Mouse (Mus musculus) neutrophil, adult 83 days (primary cell): ENCODE results near the gene Ikzf2. TPM values are rescaled to one million over a fixed set of nuclear protein-coding genes. Genes with fewer than 3 reads are reported as not detected.

Source experiments
- total RNA-seq, 2 experiments: library from RNA; stranded (reverse); gene quantifications; one replicate each; pipeline ENCODE4 v1.2.4; 2023

Ikzf2 gene
- 1 to 10 TPM; 1.7 to 6.4 TPM for total RNA-seq

DNA sequence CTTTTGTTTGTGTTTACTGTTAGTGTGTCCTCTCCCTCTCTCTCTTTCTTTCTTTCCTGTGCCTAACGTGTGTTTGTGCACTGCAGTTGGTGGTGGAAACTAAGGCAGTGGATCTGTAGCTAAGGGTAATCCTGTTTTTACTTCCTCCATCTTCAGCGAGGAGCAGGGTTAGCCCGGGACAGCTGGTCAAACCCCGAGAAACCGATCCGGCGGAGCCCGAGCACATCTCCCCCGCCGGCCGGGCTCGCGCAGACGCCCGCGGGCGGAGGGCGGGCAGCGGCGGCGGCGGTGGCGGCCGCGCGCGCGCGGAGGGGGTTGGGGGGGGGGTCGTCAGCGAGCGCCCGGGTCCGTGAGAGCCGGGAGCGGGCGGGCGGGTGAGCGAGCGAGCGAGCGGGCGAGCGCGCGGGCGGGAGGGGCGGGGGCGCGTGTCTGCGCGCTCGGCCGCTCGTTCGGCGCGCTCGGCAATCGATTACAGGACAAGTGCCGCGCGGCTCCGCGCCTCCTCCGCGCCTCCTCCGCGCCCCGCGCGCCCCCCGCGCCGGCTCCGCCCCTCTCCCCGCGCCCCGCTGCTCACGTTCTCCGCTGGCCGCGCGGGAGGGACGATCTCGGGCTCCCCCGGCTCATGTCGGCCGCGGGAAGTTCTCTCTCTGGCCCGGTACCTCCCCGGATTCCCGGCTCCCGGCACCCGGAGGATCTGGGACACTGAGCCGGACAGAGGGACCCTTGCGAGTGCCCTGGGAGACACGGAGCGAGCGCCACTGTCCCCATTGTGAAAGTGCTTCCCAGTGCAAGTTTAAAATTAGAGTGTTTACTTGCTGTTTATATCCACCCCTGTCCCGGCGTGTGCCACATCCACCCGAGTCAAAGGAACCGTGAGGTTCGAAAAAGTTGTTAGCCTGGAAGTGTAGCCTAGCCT, at the start of gene Ikzf2:
Ikzf2 (minus strand) TSS at position 170 of the 916 bp plus-strand sequence.

Other genes starting within 250 kb of the Ikzf2 start
- gene Spag16, start 139.7 kb upstream of the Ikzf2 start, total RNA-seq, result not detected